Mouse (Mus musculus) ES-CJ7 (cell line): ENCODE data around the gene Phf20.
A peak's percentile ranks its signal among the peaks of the same experiment; 100 is the strongest.

Experiments
- DNase-seq: peaks from one replicate; pipeline ENCODE4 v3.0.0; 2011; ENCODE audit warnings: low read depth, low spot score

The Phf20 gene

DNA sequence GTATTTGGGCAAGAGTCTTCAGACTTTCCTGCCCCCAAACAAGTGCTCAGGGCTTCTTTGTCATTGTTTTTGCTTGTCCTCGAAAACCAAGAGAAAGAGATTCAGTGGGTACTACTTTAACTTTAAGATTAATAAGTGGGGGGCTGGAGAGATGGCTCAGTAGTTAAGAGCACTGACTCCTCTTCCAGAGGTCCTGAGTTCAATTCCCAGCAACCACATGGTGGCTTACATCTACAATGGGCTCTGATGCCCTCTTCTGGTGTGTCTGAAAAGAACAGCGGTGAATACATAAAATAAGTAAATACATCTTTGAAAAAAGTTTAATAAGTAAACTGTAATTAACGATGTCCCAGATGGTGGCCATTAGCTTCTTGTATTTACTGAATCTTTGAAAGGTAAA is 116.9 kb downstream of the Phf20 start:
- no peak for DNase-seq

DNA sequence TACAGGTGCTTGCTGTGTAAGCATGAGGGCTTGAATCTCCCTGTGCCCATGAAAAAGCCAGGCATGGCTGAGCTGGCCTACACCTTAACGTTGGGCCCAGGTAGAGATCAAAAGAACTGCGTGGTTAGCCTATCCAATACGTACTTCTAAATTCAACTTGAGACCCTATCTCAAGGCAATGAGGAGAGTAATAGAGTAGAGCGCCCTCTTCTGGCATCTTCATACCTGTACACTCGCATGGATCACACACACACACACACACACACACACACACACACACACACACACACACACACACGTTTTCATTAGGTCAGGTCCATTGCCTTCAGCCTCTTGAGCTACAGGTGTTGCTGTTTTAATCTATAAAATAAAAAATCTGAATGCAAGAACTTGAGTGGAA is 118.5 kb downstream of the Phf20 start:
- peak; percentile 37 for DNase-seq

DNA sequence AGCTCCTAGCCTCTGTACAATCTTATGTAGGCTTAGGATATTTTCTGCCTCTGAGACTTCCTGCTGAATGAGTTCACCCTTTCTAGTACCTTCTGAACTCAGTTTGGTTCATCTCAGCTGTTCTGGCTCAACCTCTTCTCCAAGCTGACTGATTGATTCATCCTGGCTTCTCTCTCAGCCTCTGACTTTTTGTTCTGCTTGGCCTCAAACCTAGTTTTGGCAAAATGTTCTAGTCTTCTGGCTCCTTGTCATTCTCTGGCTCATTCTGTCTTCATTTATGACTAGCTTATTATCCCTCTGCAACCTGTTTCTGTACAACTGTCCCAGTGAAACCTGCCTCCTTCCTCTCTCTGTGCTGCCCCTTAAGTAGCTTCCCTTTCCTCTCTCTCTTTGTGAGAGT is 122.2 kb downstream of the Phf20 start:
- DNase-seq = no peak

DNA sequence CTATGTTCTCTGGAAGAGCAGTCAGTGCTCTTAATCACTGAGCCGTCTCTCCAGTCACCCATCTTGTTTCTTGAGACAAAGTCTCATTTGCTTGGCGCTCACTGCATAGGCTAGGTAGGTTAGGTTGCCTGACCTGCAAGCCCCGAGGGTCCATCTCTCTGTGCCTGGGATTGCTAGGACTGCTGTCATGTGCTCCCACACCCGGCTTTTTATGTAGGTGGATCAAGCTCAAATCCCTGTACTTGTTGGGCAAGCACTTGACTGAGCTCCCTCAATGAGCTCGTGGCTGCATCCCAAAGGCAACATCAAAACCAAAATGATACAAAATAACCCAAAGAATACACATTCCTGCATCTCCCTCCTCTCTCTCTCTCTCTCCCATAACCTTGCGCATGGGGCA is 125.3 kb downstream of the Phf20 start:
- DNase-seq = no peak

DNA sequence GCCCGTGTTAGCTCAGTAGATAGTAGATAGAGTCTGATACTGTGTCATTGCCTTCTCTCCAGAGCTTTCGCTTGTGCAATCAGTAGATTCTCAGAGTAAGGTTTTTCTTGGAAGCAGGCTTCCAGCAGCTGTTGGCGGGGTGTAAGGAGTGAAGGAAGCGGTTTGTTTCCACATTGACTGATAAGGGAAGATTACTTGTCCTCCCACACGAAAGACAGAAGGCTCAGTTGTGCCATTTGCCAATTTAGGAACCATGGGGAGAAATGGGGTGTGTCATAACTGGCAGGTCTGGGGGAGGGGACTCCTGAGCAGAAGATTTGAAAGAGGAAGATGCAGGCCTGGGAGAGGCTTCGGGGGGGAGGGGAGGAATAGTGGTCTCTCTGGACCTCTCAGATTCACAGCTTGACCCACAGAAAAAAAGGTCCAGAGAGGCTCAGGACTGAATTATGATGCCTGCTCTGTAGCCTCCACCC is 127.9 kb downstream of the Phf20 start:
- DNase-seq = no peak

DNA sequence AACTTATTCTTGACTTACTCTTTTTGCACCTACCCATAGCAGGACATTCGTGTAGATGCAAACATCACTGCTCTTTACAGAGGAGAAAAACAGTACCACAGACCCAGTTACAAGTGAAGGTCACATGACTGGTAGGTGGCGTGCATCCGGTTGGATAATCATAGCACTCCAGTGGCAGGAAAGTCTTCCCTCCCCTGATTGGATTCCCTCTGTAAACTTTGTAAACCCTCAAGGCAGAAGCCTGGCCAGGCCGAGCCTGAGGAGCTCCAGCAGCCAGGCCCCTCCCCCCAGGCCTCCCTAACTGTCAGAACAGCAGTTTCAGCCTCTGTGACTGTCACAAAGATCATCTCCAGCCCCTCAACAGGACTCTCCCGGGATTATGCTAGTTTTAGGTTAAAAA is 128.4 kb downstream of the Phf20 start:
- no peak for DNase-seq

DNA sequence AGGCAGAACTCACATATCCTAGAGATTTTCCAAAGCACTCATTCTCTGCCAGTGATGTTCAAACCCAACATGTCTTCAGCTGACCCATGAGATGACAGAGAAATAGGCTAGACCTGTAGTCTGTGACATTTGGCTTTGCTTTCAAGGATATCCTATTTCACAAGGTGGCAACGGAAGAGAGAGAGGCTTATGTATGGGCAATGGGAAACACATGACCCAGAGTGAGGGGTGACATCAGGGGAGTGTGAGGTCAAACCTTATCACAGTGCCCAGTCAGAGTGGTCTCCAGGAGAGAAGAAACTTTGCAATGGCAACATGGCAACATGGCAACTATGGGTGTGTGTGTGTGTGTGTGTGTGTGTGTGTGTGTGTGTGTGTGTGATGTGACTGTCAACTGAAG is 134.4 kb downstream of the Phf20 start:
- no peak for DNase-seq

DNA sequence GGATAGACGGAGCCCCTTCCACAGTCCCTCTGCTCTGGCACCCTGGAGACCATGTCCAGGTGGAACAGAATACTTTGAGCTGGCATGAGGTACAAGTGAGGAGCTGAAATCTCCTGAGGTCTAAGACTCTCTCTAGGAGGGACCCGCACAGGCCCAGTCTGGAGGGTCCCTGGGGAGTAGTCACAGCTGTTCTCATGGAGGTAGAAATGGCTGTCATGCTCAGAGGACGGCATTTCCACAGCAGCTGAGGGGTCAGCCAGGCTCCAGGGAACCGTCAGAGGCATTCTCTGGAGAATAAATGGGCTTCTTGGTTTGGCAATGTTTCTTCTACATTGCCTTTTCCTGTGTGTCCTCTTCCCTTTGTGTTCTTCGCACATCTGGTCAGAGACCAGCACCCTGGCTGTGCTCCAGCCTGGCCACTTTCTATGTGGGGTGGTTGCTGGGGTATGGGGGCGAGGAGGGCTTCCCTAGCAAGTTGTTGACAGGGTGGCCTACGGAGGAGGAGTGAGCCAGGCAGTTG is 135.2 kb downstream of the Phf20 start:
- no peak for DNase-seq

DNA sequence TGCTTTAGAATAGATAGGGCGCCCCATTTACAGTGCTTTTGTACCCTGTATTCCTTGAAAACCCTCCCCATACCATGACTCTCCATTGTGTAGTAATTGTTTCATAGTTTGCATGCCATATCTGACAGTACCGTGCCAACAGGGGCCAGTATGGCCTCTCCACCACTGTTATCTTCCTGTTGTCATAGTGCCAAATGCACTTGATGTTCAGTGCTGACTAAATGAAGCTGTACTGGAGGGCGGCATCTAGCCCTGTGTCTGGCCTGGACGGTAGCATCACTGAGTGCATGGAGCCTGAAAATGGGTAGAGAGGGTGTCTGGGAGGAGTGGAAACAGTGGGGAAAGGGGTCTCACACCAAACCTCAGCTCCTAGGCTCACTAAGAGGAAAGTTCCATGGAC is 143.8 kb downstream of the Phf20 start:
- no peak for DNase-seq

DNA sequence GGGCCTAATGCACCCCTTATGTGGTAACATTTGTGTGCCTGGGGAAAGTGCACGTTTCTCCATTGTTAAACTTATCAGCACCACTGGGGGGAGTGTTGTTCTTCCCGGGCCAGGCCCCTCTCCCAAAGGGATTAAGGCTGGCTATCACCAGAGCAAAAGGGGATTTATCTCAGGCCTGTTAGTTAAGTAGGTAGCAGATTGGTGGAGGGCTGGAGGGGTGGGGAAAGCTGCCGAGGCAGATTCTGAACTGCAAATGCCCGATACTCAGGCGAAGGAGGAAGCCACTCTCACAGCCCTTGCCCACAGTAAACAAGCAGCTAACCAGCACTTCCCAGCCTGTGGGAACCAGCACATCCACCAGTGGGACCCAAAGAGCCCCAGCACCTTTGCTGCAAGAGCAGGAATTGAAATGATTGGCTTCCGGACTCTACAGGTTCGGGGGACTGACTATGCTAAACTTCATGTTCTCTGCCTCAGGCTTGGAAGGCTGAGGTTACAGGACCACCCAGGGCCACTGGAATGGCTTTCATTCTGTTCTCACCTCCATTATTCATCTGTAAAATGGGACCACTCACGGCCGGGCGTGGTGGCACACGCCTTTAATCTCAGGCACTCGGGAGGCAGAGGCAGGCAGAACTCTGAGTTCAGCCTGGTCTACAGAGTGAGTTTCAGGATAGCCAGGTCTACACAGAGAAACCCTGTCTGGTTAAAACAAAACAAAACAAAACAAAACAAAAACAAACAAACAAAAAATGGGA is 148.7 kb downstream of the Phf20 start:
- DNase-seq = peak; percentile 88

DNA sequence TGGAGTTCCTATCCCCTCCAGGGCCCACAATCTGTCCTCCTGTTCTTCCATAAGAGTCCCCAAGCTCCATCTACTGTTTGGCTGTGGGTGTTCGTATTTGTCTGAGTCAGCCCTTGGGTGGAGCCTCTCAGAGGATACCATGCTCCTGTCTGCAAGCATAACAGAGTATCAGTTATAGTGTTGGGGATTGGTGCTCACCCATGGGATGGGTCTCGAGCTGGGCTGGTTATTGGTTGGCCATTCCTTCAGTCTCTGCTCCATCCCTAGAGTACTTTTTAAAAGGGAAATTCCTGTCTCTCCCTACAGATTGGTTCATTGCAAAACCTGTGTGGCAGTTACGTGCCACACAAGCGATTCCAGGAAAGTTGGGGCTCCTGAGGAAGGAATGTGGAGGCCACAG is 152.5 kb downstream of the Phf20 start:
- no peak for DNase-seq

DNA sequence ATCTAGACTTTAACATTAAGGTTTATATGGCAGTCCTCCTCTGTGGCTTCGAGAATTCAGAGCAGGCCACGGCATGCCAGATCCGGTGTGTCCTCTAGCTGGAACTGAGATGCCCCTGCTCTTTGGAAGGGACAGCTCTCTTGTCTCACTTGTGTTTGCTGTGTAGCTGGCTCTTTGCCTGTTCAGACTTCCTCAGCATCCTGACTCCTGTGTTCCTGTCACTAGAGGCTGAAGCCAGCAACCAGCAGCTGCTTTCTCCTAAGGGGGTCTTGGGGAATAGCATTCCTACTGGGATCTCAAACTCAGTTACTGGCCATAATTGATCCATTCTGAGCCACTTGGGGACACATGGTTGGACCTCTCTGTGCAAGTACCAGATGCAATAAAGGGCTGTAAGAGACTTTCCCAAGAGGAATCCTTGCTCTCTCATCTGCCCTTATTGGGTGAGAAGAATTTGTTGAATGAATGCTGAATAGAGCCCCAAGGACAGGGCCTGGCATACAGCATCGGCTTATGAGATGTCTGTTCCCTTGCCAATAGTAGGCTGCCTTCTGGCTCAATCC is 153.1 kb downstream of the Phf20 start:
- no peak for DNase-seq

DNA sequence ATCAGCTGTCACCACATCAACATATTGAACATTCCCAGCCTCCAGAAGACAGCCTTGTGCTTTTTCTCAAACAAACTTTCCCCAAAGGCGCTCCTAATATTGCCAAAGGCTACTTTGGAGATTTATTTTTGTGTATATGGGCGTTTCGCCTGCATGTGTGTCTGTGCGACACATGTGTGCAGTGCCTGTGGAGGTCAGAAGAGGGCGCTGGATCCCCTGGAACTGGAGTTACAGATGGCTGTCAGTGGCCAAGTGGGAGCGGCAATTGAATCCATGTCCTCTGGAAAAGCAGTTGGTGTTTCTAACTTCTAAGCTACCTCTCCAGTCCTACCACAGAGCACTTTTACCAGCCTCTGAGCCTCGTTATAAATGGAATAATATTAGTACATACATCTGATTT is 155.0 kb downstream of the Phf20 start:
- peak; percentile 70 for DNase-seq

DNA sequence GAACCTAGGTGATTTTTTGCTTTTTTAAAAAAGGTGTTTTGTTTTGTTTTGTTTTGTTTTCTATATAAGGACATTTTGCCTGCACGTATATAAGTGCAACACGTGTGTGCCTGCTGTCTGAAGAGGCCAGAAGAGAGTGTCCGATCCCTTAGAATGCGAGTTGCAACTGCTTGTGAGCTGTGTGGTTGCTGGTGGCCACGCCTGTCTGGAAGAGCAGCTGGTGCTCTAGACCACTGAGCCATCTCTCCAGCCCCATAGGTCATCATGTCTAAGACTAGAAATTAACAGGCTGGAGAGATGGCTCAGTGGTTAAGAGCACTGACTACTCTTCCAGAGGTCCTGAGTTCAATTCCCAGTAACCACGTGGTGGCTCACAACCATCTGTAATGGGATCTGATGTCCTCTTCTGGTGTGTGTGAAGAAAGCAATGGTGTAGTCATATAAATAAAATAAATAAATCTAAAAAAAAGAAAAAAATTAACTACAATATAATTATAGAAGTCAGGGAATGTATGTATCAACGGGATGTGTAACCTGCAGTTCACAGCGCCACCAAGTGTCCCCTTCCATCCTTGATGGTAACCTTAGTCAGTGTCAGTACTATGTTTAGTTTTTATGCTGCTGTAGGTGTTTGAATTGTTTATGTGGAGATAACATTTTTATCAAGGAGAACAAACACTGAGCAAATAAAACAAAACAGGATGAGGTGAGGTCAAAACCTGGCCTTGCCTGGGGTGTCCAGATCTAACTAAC is 156.3 kb downstream of the Phf20 start:
- no peak for DNase-seq

DNA sequence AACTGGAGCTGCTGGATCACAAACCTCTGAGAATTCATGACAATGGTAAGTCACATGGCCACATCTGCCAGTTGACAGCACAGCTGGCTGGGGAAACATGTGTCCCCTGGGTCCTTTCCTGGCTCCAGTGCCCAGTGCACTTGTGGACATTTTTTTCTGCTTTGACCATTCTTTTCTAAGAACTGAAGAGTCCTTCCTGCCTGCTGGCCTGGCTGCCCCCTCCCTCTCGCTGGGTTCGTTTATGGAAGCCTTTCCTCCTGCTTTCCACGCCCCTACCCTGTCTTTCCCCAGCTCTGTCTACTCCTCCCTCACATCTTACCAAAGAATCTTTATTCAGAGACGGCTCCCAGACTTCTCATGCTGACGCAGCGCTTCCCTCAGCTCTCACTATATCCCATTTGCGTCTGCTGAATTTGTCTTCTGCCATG is 157.0 kb downstream of the Phf20 start:
- no peak for DNase-seq

DNA sequence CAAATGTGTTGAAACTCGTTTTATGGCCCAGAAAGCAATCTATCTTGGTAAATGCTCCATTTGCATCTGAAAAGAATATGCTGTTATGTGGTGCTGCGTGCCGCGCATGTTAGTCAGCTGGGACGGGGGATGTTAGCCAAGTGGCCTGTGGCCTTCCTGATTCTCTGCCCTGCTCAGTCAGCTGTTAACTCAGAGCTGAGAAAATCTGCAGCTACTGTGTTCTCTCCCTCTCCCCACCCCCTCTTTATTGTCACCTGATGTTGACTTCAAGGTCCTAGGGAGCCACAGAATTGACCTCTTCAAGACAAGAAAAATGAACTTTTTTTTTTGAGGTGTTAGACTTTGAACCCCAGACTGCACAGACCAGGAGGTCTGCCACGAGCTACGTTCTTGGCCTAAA is 159.8 kb downstream of the Phf20 start:
- no peak for DNase-seq
